Mouse (Mus musculus): Measurements from ENCODE around the gene Fzd4. TPM values are rescaled to one million over a fixed set of nuclear protein-coding genes. Genes with fewer than 3 reads are reported as not detected.
A peak's percentile ranks its signal among the peaks of the same experiment; 100 is the strongest.

The Fzd4 gene
- polyA plus RNA-seq, 1 experiment from 2014 or later: 5.0 TPM

DNA sequence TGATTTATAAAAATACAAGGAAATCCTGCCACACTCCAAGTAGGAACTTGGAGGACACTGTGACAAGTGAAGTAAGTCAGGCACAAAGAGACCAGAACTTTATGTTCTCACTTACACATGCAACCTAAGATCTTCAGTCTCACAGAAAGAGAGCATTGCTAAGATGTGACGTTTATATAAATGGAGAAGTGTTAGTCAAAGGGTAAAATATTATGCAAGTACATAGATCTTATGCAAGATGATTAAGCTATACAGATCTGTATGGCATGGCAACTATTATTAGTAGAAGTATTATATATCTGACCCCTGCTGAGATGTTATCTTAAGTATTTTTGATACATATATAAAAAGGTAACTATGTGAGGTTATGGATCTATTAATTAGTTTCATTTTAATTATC, 8.8 kb upstream of the Fzd4 start:
- 91% methylated on average over 1 of the region's 1 CpGs for WGBS

GRCm38 (mm10) chr7:89396386-89396785, 7.8 kb upstream of the Fzd4 start:
- Histone ChIP-seq H3K4me1 (replicated peaks; ENCODE audit: control insufficient read depth, insufficient read depth, low read length) (peaks cover 7% of the 10 kb centered on the region; the same call in 1 of the 2 replicates), H3K27ac (ENCODE audit: low read depth, low read length) (no peak overlapping the region), H3K4me2 (ENCODE audit: low read depth, low read length, severe bottlenecking) (no peak overlapping the region), H3K9ac (ENCODE audit: low read length) (no peak overlapping the region), H3K9me3 (ENCODE audit: control insufficient read depth, low read length) (no peaks in the 10 kb centered on the region), H3K27me3 (ENCODE audit: control insufficient read depth, insufficient read depth, low read length) (no peaks in the 10 kb centered on the region), H3K4me3 (ENCODE audit: low read depth, low read length) (no peak overlapping the region), H3K36me3 (ENCODE audit: control insufficient read depth, insufficient read depth, low read length) (no peaks in the 10 kb centered on the region)
- 67% methylated on average over 8 of the region's 8 CpGs for WGBS
- ATAC-seq (replicated peaks; ENCODE audit: low FRiP score): no peak
- DNase-seq (ENCODE audit: low spot score): no peak

More for the DNA sequence above, 8.8 kb upstream of the Fzd4 start:
- Histone ChIP-seq H3K36me3 (ENCODE audit: control insufficient read depth, insufficient read depth, low read length) (no peaks in the 10 kb centered on the region), H3K4me1 (replicated peaks; ENCODE audit: control insufficient read depth, insufficient read depth, low read length) (peaks cover under 1% of the 10 kb centered on the region; the same call in 1 of the 2 replicates), H3K27ac (ENCODE audit: low read depth, low read length) (no peak overlapping the region), H3K9ac (ENCODE audit: low read length) (no peak overlapping the region), H3K9me3 (ENCODE audit: control insufficient read depth, low read length) (no peaks in the 10 kb centered on the region), H3K27me3 (ENCODE audit: control insufficient read depth, insufficient read depth, low read length) (no peaks in the 10 kb centered on the region), H3K4me2 (ENCODE audit: low read depth, low read length, severe bottlenecking) (no peak overlapping the region), H3K4me3 (ENCODE audit: low read depth, low read length) (no peak overlapping the region)
- DNase-seq (ENCODE audit: low spot score) (no peak), ATAC-seq (replicated peaks; ENCODE audit: low FRiP score) (no peak)

DNA sequence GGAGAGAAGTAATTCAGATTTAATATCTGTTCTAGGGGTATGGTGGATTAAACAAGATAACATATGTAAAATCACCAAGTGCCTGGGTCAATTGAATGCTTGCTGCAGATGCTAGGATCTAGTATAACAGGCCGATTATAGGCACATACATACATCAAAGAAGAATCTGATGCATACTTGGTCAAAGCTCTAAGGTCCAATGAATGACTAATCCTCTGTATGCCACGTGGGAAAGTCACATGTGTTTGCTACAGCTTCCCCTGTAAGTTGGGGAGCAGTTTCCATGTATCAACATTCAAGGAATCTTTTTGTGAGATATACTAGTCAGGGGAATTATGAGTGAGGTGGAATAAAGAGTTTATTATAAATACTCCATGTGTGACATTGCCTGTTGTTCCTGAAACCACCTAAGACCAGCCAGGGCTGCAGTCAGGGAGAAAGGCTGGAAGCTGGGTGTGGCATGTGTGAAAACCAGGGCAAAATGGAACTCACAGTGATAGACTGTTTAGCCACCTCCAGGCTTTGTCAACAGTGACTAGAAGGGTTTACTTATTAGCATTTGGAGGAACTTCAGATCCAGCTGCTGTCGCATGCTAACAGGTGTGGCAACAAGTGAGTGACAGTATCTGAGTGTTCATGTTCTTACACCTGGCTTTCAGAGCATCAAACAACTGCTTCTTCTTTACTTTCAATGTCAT, 6.2 kb upstream of the Fzd4 start:
- WGBS: 83% methylated on average over 3 of the region's 3 CpGs
- Histone ChIP-seq H3K9ac (ENCODE audit: low read length) (no peak overlapping the region), H3K9me3 (ENCODE audit: control insufficient read depth, low read length) (no peaks in the 10 kb centered on the region), H3K4me1 (replicated peaks; ENCODE audit: control insufficient read depth, insufficient read depth, low read length) (peaks cover 13% of the 10 kb centered on the region; the same call in 1 of the 2 replicates), H3K4me2 (ENCODE audit: low read depth, low read length, severe bottlenecking) (no peak overlapping the region), H3K36me3 (ENCODE audit: control insufficient read depth, insufficient read depth, low read length) (no peaks in the 10 kb centered on the region), H3K27me3 (ENCODE audit: control insufficient read depth, insufficient read depth, low read length) (peaks cover 2% of the 10 kb centered on the region), H3K4me3 (ENCODE audit: low read depth, low read length) (no peak overlapping the region), H3K27ac (ENCODE audit: low read depth, low read length) (no peak overlapping the region)
- DNase-seq (ENCODE audit: low spot score): no peak
- ATAC-seq (replicated peaks; ENCODE audit: low FRiP score): no peak

GRCm38 (mm10) chr7:89400721-89401120, 3.4 kb upstream of the Fzd4 start:
- Histone ChIP-seq H3K4me3 (ENCODE audit: low read depth, low read length) (no peak overlapping the region), H3K4me2 (ENCODE audit: low read depth, low read length, severe bottlenecking) (no peak overlapping the region), H3K9ac (ENCODE audit: low read length) (no peak overlapping the region), H3K4me1 (replicated peaks; ENCODE audit: control insufficient read depth, insufficient read depth, low read length) (peaks cover 15% of the 10 kb centered on the region; the same call in 1 of the 2 replicates), H3K36me3 (ENCODE audit: control insufficient read depth, insufficient read depth, low read length) (no peaks in the 10 kb centered on the region), H3K27ac (ENCODE audit: low read depth, low read length) (no peak overlapping the region), H3K27me3 (ENCODE audit: control insufficient read depth, insufficient read depth, low read length) (peaks cover 2% of the 10 kb centered on the region), H3K9me3 (ENCODE audit: control insufficient read depth, low read length) (no peaks in the 10 kb centered on the region)
- no peak for DNase-seq (ENCODE audit: low spot score)
- WGBS: 26% methylated on average over 2 of the region's 2 CpGs
- ATAC-seq (replicated peaks; ENCODE audit: low FRiP score): no peak

GRCm38 (mm10) chr7:89401136-89401858, 2.9 kb upstream of the Fzd4 start:
- Histone ChIP-seq H3K4me2 (ENCODE audit: low read depth, low read length, severe bottlenecking) (no peak overlapping the region), H3K27ac (ENCODE audit: low read depth, low read length) (no peak overlapping the region), H3K4me3 (ENCODE audit: low read depth, low read length) (no peak overlapping the region), H3K9me3 (ENCODE audit: control insufficient read depth, low read length) (no peaks in the 10 kb centered on the region), H3K36me3 (ENCODE audit: control insufficient read depth, insufficient read depth, low read length) (no peaks in the 10 kb centered on the region), H3K4me1 (replicated peaks; ENCODE audit: control insufficient read depth, insufficient read depth, low read length) (peaks cover 15% of the 10 kb centered on the region; the same call in 1 of the 2 replicates), H3K9ac (ENCODE audit: low read length) (no peak overlapping the region), H3K27me3 (ENCODE audit: control insufficient read depth, insufficient read depth, low read length) (peaks cover 2% of the 10 kb centered on the region)
- 25% methylated on average over 11 of the region's 11 CpGs for WGBS
- ATAC-seq (replicated peaks; ENCODE audit: low FRiP score) (no peak), DNase-seq (ENCODE audit: low spot score) (no peak)

DNA sequence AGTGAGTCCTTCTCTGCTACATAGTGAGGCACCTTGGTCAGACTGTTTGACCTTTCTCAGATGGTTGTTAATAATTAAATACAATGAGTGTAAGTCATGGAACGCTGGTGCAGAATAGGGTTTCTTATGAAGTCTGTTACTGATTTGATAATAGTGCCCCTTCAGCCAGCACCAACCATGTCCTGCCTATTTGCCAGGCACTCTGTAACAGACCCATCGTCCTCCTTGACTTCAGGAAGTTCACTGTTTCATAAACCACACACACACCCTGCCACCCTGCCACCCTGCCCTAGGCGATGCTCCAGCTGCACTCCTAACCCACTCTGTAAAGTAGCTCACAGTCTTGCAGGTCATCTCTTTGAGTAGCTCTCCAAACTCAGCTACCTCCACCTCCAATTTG, 2.2 kb upstream of the Fzd4 start:
- WGBS: 64% methylated on average over 3 of the region's 3 CpGs
- DNase-seq (ENCODE audit: low spot score) (no peak), ATAC-seq (replicated peaks; ENCODE audit: low FRiP score) (no peak)
- H3K9me3 ChIP-seq (ENCODE audit: control insufficient read depth, low read length): no peaks in the 10 kb centered on the region
- H3K4me3 ChIP-seq (ENCODE audit: low read depth, low read length): no peak overlapping the region
- H3K9ac ChIP-seq (ENCODE audit: low read length): no peak overlapping the region
- no peak overlapping the region for H3K4me2 ChIP-seq (ENCODE audit: low read depth, low read length, severe bottlenecking)
- H3K36me3 ChIP-seq (ENCODE audit: control insufficient read depth, insufficient read depth, low read length): no peaks in the 10 kb centered on the region
- no peak overlapping the region for H3K27ac ChIP-seq (ENCODE audit: low read depth, low read length)
- H3K4me1 ChIP-seq (replicated peaks; ENCODE audit: control insufficient read depth, insufficient read depth, low read length): peaks cover 15% of the 10 kb centered on the region; the same call in 1 of the 2 replicates
- peaks cover 2% of the 10 kb centered on the region for H3K27me3 ChIP-seq (ENCODE audit: control insufficient read depth, insufficient read depth, low read length)

DNA sequence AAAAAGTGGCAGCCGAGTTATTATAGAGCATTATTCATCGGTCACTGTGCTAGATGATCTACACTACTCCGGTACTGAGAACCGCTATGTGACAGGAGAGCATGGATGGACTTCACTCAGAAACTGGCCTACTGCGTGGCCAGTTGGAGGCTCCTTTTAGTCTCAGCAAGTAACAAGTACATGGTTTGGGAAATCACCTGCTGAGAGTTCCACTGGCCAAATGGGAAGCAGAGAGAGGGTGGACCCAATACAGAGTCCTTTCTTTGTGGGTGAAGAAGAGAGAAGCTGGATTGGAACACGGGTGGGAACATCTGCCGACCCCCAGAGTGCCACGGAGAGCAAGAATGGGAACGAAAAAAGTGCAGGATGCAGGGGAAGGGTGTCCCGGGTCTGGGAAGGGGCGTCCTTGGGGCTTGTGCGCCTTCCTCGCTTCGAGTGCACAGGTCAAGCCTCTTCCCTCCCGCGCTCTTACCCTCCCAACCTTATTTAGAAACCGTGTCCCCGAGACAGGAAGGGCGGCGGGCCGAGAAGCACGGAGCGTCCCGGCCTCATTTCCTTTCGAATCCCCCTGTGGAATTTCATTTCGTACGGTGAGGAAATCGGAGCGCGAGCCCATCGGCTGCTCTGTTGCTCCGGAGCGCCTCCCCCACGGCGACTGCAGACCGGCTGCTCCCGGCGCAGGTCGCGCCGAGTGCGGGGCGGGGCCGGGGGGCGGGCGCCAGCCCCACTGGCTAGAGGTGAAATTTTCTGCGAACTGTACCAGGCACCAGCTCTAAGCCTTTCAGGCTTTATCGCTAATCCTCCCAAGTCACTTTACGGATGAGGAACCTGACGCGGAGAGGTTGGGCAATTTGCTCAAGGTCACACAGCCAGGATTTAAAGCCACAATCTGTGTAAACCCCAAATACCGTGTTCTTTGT, 842 bp upstream of the Fzd4 start:
- Histone ChIP-seq H3K9ac (ENCODE audit: low read length) (peak overlapping the region; percentile 80), H3K4me2 (ENCODE audit: low read depth, low read length, severe bottlenecking) (peak overlapping the region; percentile 99), H3K4me1 (replicated peaks; ENCODE audit: control insufficient read depth, insufficient read depth, low read length) (peaks cover 15% of the 10 kb centered on the region; the same call in 1 of the 2 replicates), H3K4me3 (ENCODE audit: low read depth, low read length) (peak overlapping the region; percentile 68), H3K27ac (ENCODE audit: low read depth, low read length) (0 out of 2 replicates have a peak overlapping the region, but pooled peaks have one; percentile 8), H3K27me3 (ENCODE audit: control insufficient read depth, insufficient read depth, low read length) (peaks cover 2% of the 10 kb centered on the region), H3K36me3 (ENCODE audit: control insufficient read depth, insufficient read depth, low read length) (no peaks in the 10 kb centered on the region), H3K9me3 (ENCODE audit: control insufficient read depth, low read length) (no peaks in the 10 kb centered on the region)
- DNase-seq (ENCODE audit: low spot score) (peak; percentile 83), ATAC-seq (replicated peaks; ENCODE audit: low FRiP score) (peak; percentile 77)
- 4% methylated on average over 51 of the region's 52 CpGs for WGBS

DNA sequence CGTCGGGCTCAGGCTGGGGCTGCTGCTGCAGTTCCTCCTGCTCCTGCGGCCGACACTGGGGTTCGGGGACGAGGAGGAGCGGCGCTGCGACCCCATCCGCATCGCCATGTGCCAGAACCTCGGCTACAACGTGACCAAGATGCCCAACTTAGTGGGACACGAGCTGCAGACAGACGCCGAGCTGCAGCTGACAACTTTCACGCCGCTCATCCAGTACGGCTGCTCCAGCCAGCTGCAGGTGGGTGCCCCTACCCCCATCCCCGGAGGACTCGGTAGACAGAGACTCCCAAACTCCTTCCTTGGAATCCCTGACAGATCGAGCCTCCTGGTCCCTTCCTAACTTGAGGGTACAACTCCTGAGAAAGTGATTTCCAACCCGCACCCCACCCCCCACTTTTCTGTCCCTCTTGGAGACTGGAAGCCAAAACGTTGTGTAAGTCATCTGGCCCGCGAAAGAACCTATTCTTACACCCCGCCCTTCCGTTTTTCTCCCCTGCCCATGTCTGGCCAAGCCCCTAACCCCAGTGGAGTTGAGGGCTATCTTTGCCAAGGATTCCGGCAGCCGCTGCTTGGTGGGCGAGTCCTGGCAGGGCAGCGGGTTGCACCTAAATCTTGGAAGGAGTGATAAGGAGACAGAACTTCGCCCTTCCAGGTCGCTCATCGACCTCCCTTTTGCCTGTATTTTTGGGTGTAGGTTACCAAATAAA, 732 bp downstream of the Fzd4 start:
- ATAC-seq (replicated peaks; ENCODE audit: low FRiP score) (no peak), DNase-seq (ENCODE audit: low spot score) (peak; percentile 65)
- Histone ChIP-seq H3K27ac (ENCODE audit: low read depth, low read length) (no peak overlapping the region; the same call in 1 of the 2 replicates), H3K4me3 (ENCODE audit: low read depth, low read length) (peak overlapping the region; percentile 68), H3K9me3 (ENCODE audit: control insufficient read depth, low read length) (no peaks in the 10 kb centered on the region), H3K9ac (ENCODE audit: low read length) (peak overlapping the region; percentile 80), H3K4me1 (replicated peaks; ENCODE audit: control insufficient read depth, insufficient read depth, low read length) (peaks cover 15% of the 10 kb centered on the region; the same call in 1 of the 2 replicates), H3K36me3 (ENCODE audit: control insufficient read depth, insufficient read depth, low read length) (no peaks in the 10 kb centered on the region), H3K27me3 (ENCODE audit: control insufficient read depth, insufficient read depth, low read length) (peaks cover 2% of the 10 kb centered on the region), H3K4me2 (ENCODE audit: low read depth, low read length, severe bottlenecking) (peak overlapping the region; percentile 99)
- WGBS: under 1% methylated on average over 35 of the region's 35 CpGs
